Mouse (Mus musculus) left cerebral cortex, postnatal 14 days (tissue): ENCODE measurements at regions not wholly inside any gene's neighbourhood (a gene's known extent, or its start where the extent isn't known, plus 50 kb on each side); places are given as distances from the start of the nearest gene placed in this dataset.
A peak's percentile ranks its signal among the peaks of the same experiment; 100 is the strongest.

Experiments used
- DNase-seq, 2 experiments: peaks; one replicate each; pipeline ENCODE4 v3.0.0; 2021 to 2022; ENCODE audit warnings: low spot score in 2 of 2, mixed read lengths in 1 of 2
- intact Hi-C: fragments of 180-260 bp; cut with DNase I; formaldehyde crosslinking; loops from one replicate; pipeline ENCODE4 v1.15.1; 2025

DNA sequence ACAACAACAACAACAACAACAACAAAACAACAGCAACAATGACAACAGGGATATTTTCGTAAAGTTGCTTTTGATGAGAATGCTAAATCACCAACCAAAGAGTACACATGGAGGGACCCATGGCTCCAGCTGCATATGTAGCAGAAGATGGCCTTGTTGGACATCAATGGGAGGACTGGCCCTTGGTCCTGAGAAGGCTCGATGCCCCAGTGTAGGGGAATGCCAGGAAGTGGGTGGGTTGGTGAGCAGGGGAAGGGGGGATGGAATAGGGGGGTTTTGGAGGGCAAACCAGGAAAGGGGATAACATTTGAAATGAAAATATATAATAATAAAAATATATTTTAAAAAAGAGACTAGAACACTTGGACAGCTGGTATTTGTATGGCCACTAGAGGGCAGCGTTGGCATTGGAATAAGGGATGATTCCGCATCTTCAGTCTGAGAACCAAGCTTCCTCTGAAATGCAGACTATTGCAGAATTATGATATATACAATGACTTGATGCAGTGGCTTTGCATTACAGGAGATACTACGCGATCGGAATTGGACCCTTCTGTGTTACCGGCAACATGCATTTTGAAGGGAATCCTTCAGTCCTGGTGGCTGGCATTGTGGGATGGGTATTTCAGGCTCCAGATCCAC, 128.5 kb upstream of the Thumpd2 start:
- DNase-seq = peak; percentile 82 to 90
- intact Hi-C loops = loop anchor here (5.0 to 10.0 kb wide), 3 partner anchors 471 to 1664 kb away; no protein-coding TSS in a partner anchor

DNA sequence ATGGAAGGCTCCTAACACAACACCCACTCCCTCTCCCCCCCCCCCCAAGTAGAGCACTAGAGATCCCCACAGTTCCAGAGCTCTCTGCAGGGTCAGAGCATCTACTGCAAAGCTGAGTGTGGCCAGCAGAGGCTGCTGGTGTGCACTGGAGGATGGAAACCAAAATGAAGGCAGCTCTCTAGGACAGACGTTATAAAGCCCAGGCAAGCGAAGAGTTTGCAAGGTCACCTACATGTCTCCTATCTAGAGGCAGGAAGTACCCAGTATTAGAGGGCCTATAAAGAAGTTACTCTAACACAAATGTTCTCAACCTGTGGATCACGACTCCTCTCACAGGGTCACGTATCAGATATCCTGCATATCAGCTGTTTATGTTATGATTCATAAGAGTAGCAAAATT, 125.1 kb upstream of the Thumpd2 start:
- intact Hi-C loops = loop anchor here (5.0 to 10.0 kb wide), 3 partner anchors 475 to 1667 kb away; no protein-coding TSS in a partner anchor
- peak; percentile 42 to 54 for DNase-seq

DNA sequence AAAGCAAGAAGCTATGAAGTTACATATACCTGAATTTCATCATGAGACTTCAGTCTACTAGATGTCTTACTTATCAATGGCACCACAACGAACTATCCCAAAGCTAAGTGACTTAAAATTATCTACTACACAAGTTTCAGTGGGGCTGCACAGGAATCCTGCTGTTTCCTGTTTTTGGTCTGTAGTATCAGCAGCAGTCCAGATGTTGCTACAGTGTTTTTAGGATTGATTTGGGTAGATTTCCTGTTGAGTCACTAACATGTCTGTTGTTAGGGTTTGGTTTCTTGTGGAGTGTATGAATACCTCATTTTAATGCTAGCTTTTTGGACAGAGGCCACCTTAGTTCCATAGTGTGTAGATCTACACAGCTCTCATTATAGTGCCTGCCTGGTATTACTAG, 120.8 kb upstream of the Thumpd2 start:
- no peak for DNase-seq
- intact Hi-C loops = no loop called here

DNA sequence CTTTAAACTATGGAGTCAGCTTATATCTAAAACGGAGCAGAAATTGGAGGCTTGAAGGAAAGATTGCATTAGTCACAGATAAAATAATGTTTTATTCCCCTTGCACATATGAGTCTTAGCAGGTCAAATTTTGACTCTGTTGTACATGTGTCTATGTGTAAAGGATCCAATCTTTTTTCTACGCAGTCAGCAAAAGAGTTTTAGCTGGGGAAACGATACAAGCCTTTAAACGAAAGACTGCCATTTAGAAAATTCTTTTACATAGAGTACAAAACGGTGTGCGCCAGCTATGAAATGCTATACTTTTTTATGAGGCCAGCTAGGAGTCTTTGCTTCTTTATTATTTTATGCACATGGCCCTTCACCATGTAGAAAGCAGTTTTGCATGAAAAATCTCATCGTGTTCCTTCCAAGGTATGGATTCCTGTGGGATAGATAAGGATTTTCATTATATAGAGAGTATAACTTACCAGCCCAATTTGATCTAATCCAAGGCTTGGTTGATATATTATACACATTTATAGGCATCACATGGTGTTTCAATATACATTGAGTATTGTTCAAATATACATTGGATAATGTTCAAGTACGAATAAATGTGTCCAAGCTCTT, 116.0 kb upstream of the Thumpd2 start:
- intact Hi-C loops = no loop called here
- no peak for DNase-seq

DNA sequence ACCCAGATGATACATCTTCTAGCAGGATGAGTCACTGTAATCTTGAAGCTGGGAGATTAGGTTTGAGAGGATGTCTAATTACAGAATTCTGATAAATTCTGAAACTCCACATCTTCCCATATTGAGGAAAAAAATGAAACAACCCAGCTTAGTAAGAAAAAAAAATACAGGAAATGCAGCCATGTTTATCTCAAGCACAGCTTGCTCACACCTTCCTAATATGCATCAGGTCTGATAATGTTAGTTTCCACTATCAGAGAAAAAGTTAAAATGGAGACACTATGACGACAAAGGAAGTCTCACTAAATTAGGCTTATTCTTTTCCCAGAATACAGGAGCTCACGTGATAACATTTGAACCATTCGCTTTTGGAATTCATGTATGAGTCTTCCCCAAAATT, 111.4 kb upstream of the Thumpd2 start:
- intact Hi-C loops = no loop called here

DNA sequence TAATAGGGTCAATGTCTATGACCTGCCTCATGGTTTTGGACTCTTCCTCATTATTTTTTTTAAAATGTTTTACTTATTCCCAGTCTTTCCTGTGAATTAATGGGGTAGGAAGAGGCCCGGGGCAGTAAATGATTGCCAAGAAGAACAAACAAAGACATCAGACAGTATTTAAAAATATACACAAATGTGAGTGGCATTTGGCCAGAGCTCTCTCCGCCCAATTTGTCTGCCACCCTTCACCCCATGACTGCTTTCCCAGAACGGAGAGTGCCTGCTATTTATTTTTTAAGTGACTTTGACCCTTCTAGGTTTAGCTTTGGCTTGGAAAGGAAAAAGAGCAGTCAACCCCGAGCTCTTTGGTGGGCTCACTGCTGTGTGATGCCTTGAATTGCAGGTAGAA, 111.0 kb upstream of the Thumpd2 start:
- intact Hi-C loops = no loop called here
- no peak for DNase-seq

More for the DNA sequence above, 111.4 kb upstream of the Thumpd2 start:
- no peak for DNase-seq

DNA sequence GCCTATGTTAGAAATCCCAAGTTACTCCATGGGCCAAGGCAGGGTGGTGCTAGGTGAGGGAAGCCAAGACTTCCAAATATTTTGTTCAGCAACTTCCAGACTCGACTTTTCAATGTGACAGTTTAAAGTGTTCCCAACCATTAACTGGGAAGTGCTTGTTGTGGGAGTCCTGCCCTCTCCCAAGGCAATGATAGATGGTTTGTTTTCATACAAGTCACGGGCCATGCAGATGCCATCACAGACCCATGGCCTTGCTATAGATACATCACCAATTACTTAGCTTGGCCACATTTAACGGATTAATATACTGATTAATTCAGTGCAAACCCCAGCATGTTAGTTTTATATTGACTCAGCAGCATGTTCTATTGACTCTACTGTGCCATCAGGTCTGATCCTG, 108.1 kb upstream of the Thumpd2 start:
- intact Hi-C loops = no loop called here

DNA sequence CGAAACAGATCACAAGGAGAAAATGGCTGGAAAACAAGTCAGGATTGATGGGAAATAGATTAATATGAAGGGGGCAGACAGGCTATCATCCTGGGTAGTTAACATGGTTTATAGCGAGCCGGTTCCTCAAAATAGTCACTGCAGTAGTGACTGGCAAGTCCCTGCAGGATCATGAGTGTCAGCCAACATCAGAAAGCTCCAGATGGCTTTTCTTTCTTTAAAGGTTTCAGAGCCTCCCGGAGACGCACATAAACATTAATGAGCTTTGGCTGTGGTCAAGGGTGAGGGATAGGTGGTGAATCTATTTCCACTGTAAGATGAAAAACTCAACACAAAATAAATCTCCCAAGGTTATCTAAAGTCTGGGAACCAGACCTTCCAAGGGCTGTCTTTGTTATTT, 104.2 kb upstream of the Thumpd2 start:
- no peak for DNase-seq
- intact Hi-C loops = no loop called here

More for the DNA sequence above, 108.1 kb upstream of the Thumpd2 start:
- DNase-seq = no peak

DNA sequence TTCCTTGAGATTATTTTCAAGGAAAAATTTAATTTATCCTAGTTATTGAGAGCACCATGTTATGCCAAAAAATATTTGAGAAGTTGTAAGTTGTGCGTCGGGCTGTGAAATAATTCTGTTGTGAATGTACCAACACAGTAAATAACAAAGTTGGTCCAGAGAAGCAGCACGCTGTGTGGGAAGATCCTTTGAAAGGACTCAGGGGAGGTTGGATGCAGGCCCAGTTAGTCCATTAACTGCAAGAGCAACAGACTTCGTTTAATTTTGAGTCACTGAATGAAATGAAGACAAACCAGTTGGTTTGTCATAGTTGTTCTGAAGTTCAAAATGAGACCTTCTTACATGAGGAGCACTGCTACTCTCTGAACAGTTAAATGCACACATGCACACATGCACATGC, 85.8 kb upstream of the Thumpd2 start:
- intact Hi-C loops = no loop called here
- peak; percentile 34 to 37 for DNase-seq

DNA sequence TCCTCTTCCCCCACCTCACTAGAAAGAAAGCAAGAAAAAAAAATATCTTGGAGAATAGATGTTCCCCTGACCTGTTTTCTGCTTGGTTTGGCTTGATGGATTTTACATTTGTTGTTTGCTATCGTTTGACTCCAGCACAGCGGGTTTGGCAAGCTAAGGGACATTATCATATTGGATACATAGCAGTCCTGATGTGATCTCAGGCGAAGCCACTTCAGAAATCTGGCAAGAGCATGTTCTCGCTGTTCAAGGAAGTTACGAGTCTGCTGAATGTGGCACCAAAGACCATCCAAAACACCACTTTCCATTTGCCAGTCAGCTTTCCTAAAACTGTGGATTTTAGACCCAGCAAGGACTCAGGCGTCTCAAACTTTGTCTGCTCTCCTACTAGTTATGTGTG, 69.8 kb upstream of the Thumpd2 start:
- intact Hi-C loops = no loop called here
- no peak for DNase-seq

DNA sequence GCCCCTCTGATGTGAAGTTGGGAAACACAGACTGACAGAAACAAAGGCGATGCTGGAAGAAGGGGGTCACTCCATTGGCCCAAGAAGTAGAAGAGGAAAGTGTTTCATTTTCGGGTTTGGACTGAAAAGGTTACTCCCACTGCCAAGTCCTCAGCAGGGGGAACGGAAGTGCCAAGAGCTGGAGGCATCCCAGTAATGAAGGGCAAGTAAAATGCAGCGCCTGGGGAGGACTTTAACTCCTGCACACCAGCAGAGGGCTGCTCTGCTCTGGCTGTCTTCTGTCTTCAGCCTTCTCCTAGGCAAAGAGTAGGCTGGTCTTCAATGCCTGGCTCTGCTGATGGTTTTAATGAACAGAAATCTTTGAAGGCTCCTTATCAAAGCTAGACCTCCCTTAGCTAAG, 68.3 kb upstream of the Thumpd2 start:
- intact Hi-C loops = no loop called here
- DNase-seq = peak; percentile 5 to 16
